Mouse (Mus musculus) lung, postnatal 14 days (tissue): ENCODE measurements at regions not wholly inside any gene's neighbourhood (a gene's known extent, or its start where the extent isn't known, plus 50 kb on each side); places are given as distances from the start of the nearest gene placed in this dataset.

Experiments
- DNase-seq: peaks from one replicate; pipeline ENCODE4 v3.0.0; 2021

- DNase-seq: no peak
Observed at GRCm38 (mm10) chr10:125467503-125467902, 78.2 kb upstream of the Slc16a7 start.

GRCm38 (mm10) chr10:125488350-125488749, 99.1 kb upstream of the Slc16a7 start:
- no peak for DNase-seq

DNA sequence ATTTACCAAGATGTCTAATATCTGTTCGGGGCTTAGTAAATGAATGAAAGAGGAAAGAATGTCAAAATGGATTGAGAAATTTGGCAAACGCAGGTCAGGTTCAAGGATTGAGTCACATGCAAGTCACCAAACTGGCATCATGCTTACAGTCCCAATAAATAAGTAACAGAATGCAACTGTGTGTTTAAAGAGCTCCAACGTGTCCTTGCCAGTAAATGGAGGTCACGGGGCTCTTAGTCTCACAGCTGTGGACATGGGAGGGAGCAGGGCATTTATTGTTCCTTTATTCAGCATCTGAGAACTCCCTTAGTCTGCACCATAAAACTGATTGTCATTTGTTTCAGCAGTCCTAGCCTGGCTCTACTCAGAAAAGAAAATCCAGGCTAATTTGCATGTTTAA, 101.1 kb upstream of the Slc16a7 start:
- no peak for DNase-seq

- no peak for DNase-seq
Observed at GRCm38 (mm10) chr10:125494489-125494888, 105.2 kb upstream of the Slc16a7 start.

GRCm38 (mm10) chr10:125498347-125498746, 109.1 kb upstream of the Slc16a7 start:
- DNase-seq: no peak

DNA sequence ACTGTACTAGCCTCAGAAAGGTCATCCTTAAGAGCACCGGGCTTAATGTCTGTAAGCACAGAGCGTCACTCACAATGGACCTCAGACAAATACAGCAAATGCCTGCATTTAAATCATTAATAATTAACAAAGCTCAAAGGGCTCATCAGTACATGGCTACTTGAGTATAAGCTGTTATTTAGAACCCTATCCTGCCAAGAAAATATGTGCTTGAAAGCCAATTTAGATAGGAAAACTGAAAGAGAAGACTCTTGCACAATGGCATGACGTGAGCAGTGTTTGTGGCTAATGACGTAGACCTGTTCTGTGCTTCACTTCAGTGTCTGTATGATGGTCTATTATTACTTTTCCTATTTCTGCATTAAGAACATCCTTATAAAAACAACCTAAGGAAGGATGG, 111.1 kb upstream of the Slc16a7 start:
- DNase-seq: no peak

- no peak for DNase-seq
Observed at GRCm38 (mm10) chr10:125515026-125515425, 125.8 kb upstream of the Slc16a7 start.

- no peak for DNase-seq
Observed at GRCm38 (mm10) chr10:125530876-125531275, 141.6 kb upstream of the Slc16a7 start.

- DNase-seq: peak; percentile 9
Observed at GRCm38 (mm10) chr10:125538316-125538715, 149.1 kb upstream of the Slc16a7 start.

- peak; percentile 48 for DNase-seq
Observed at GRCm38 (mm10) chr10:125586489-125587147, 197.4 kb upstream of the Slc16a7 start.

DNA sequence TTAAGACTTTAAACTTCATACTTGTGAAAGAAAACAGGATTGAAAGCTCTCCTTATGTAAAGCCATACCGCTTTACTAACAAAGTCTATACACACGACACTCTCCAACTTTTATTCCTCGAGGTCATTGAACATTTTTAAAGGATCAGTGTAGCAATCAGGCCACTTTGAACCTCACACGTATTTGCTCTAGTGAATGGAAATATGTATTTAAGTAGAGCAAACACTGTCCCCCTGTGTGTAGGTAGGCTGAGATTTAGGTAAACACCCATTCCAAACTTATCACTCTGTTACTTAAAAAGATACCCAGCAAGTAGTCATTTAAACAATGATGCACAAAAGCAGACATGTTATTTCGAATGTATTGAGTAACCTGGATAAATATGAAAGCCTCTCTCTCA, 203.7 kb upstream of the Slc16a7 start:
- DNase-seq: no peak

DNA sequence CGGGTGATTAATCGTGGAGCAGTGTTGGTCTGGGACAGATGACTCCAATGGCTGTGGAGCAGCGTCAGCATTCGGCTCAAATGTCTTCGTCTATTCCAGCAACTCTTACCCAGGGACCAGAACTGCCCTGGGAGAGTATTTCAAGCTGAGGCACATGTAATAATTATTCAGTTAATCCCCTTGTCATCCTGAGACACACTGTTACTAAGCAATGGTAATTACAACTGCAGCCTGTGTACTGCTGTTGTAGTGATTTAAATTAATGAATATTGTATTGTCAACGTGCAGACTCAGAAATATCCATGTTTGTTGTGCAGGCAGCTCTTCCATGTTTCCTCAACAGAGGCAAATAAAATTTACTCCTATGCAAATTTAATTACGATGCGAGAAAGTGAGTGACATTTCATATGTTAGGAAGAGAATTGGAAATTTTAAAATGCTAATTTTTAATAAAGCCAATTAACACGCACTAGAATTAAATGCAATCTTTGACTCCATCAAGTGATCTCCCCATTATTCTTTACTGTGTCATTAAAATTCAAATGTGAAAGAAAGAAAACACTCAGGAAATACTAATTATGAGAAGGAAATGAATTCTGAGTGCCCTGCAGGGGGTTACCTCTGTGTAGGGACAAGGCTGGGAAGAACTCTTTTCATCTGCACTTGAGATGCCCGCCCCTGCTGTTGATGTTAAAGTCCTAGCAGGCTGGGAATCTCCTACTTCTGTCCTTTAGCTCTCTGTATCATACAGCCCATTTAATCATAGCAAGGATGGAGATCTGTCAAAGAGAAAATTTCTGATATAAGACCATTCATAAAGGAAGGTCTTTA, 218.7 kb upstream of the Slc16a7 start:
- no peak for DNase-seq

DNA sequence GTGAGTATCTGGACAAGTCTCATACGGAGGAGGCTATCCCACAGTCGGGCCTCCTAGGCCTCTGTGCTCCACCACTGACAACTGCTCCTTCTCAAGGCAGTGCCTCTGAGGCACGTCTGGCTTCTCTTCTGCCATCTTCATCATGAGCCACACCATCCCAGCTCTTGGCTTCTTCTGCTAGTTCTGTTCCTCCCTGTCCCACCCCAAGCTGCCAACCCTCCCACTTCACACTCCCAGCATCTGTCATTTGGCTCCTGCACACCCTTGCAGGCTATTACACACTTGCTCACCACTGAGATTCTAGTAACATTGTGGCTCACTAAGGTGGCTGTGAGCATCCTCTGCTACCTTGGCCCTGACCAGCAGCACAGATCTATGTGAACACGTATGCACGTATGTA, 221.1 kb upstream of the Slc16a7 start:
- DNase-seq: no peak

DNA sequence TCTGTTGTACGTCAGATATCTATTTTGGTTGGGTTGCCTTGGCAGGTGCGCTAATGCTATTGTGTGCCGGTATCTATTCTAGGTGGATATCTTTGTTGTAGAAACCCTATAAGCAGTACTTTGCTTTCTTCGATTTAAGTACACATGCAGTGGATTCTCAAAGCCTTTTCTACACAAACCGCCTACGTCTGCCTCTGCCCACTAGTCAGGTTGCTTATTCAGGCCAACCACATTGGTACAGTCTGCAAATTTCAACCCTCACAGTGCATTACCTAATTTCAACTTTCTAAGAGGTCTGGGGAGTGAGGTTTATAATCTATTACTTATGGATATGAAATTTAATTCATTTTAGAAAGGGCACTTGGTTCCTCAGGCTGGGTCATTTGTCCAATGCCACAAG, 223.5 kb upstream of the Slc16a7 start:
- DNase-seq: no peak

- no peak for DNase-seq
Observed at GRCm38 (mm10) chr10:125621376-125621775, 232.1 kb upstream of the Slc16a7 start.

DNA sequence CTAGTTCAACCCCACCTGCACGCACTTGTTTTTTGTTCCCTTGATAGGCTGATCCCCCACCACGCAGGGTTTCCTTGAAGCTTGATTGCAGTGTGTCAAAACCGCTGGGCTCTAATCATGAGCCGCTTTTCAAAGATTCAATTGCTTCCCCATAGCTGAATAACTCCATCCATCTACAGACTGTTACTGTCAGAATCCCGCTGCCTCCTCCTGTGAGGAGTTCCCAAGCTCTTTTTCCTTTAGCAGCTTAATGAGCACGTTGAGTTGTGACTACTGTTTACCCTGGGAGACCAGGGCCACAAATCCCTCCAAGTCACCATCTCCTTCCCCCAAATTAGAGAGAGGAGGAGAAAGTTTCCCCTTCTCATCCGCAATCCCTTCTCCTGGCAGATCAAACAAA, 234.6 kb upstream of the Slc16a7 start:
- no peak for DNase-seq

DNA sequence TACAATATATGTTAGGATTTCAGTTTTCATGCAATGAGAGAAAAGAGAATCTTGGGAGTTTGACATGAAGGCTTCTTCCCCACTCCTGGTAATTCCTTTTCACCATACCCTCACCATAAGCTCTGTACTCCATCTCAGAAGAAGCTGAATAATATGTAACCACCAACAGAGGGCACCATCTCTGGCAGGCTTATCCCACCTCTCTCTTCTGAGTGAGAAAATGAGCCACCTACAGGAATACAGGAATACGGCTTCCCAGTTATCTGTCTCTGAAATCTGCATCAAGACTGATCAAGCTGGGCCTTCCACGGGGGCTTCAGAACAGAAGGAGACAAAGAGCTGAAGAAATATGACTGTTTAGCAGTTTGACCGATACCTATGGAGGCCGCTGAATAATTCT, 278.6 kb upstream of the Slc16a7 start:
- no peak for DNase-seq

DNA sequence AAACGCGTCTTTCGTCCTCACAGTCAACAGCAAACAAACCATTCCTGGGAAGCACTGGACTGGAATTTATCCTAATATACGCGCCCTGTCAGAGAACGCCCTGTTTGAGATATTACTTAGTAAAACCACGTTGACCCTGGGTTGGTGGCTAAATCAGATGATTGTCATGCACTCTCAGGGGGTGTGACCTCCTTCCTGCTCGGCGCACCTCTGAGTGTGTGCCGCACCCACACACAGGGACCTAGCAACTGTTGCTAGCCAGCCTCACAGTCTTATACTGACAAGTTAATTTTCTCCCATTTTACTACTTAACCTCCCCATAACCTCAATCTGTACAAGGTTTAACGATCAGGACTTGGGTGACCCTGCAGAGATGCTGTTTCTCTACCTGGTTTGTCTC, 284.4 kb upstream of the Slc16a7 start:
- no peak for DNase-seq

DNA sequence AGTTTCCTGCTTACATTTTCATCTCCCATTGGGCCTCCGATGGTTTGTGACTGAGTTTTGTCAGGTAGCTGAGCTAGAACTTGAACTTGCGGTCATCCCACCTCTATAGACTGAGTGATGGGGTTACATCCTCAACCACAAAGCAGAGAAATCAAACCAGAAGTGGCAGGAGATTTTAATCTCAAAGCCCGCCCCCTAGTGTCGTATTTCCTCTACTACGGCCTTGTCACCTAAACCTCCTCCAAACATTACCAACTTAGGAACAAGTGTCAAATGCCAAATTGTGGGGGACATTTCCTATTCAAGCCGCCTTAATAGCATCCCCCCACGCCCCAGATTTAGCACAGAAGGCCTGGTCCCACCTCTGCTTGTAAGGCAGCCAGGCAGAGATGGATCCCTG, 286.3 kb upstream of the Lrig3 start:
- no peak for DNase-seq

DNA sequence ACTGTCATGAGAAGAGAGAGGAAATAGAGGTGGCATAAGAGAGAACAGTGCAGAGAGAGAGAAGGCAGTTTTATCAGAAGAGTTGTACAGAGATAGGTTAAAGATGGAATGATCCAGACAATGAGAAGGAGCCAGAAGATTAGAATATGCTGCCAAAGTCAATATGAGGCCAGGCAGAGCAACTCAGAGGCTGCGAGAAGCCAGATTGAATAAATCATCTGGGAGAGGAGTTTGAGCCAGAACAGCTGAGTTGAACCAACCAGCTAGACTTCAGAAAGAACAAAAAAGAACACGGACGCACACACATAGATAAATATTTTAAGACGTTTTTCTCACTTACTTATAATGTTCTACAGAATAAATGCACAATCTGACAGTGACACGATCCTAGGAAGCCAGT, 280.8 kb upstream of the Lrig3 start:
- no peak for DNase-seq

GRCm38 (mm10) chr10:125693505-125693904, 272.5 kb upstream of the Lrig3 start:
- no peak for DNase-seq

DNA sequence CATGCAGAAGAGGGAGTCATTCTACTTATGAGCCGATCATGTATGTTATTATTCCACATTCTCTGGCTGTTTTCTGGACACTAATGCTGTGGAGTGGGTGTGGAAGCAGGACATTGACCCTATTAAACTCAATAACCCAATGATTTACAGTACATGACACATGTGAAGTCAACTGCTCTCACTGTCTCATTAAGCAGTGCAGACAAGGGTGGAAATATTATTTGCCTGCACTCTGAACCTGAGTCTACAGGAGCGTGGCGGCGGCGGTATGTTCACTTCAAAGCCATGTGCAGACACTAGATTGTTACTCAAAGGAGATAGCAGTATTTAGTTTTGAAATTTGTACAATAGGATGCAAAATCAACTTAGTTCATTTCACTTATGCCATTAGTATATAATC, 269.8 kb upstream of the Lrig3 start:
- DNase-seq: no peak

DNA sequence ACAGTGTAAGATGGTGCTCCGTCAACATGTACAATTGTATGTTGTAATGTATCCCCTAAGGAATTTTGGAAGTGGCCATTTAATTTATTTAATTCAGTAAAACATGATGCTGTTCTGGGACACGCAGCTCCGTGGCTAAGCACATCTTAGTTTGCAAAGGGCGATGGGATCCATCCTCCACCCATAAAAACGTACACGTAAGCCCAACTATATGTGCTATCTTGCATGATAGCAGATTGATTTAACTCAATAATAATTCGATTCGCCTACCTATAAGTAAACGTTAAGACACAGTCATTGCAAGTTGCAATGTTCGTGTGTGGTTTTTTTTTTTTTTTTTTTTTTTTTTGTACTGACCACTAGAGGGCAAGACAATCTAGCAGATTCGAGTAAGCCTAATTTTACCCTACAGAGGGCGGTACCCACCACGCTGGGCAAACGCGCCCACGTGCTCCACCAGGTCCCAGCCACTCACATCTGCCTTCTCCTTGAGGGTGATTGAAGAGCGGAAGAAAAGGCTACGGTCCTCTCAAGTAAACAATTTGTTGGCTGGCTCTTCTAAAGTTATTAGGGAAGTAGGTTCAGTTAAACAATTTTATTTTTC, 240.8 kb upstream of the Lrig3 start:
- peak; percentile 75 for DNase-seq

DNA sequence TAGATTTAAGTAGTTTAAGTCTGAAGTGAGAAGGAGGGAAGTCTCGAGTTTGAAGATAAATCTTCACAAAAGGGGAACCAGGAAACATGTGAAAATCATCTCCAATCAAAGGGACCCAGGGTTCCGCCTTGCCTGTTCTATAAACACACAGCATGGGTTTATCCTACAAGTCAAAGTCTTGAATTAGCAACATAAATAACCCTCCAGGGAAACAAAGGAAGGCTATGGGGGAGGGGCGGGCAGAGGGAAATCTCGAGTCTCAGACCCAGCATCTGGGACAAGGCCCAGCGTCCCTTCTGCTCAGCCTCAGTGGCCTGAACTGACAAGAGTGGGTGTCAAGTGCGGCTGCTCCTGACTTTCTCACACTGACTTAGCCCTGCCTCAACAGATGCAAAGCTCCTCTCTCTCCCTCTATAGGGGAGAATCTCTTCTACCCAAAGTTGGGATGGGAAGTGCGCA, 240.3 kb upstream of the Lrig3 start:
- peak; percentile 81 for DNase-seq
